Mouse (Mus musculus) ovary, postnatal 10 days (tissue): ENCODE data around the gene Pvr.
A peak's percentile ranks its signal among the peaks of the same experiment; 100 is the strongest.

Experiments
- DNase-seq: peaks from one replicate; pipeline ENCODE4 v3.0.0; 2022; ENCODE audit warnings: low spot score

The Pvr gene

DNA sequence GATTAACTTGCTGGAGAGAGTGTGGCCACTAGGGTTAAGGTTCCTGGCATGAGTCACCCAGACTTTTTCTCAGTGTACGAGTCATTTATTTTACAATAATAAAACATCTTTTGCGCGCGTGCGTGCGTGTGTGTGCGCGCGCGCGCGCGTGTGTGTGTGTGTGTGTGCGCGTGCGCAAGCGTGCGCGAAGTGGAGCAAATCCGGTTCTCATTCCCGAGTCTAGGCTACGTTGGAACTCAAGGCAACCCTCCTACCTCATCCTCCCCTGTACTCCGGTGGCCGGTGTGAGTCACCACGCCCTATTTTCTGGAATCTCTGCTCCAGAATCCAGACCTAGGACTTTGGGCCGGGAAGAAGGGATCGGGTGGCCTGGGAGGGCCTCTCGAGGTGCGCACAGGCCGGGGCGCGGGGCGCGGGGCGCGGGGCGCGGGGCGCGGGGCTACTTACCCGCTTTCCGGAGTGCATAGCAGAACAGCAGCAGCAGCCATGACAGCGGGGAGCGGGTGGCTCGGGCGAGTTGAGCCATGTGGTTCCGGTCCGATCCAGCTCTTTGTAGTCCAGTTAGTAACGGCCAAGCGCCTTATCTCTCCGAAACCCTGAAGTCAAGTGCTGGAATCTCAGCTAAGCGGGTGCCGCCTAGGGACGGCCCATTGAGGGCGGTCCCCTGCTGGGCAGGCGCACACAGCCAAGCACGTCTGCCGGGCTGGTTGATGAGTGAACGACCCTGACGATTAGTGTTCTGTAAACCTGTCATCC lies at the start of gene Pvr:
Gene Pvr, minus strand, starts transcription at position 655 of the 756 bp plus-strand sequence.
- DNase-seq = peak; percentile 44

DNA sequence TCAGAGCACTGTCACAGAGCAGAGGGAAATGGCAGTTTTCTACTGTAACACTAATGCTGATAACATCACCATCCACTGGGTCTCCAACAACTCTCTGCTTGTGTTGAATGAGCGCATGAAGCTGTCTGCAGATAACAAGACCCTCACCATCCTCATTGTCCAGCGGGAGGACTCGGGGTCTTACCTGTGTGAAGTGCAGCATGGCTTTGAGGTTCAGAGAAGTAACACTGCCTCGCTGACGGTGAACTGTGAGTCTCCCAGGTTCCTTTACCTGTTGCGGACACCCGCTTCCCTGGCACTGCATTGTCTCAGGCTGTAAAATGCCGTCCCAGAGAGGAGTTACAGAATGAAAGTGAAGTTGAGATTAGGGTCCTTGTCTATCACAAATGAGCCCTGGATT lies 49.2 kb upstream of the Pvr start:
- no peak for DNase-seq

GRCm38 (mm10) chr7:19969541-19970090 lies 48.7 kb upstream of the Pvr start:
- DNase-seq = no peak

- DNase-seq = no peak
Observed at GRCm38 (mm10) chr7:19969106-19969505, 48.1 kb upstream of the Pvr start.

GRCm38 (mm10) chr7:19964985-19965579 lies 44.1 kb upstream of the Pvr start, which contains the start of gene Ceacam20:
Gene Ceacam20 (plus strand): TSS chr7:19965412.
- DNase-seq = no peak

- DNase-seq = no peak
Observed at GRCm38 (mm10) chr7:19962423-19962822, 41.5 kb upstream of the Pvr start.

DNA sequence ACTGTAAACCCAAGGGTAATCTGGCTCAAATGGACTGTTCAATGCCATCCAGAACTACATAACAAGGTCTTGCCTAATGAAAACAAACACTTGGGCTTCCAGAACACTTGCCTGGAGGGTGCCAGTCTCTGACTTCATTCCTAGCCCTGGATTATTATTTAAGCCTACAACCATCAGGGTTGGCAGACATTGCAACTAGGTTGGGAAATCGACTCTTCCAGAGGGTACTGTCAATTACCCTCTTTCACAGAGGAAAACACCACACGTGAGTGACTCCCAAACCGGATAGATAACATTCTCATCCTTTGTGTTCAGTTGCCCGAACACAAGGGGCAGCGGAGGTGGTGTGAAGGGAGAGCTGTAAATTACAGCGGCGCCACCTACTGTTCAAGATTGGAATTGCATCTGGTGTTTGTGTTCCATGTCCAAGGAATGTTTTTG lies 35.4 kb upstream of the Pvr start:
- DNase-seq = peak; percentile 83

- no peak for DNase-seq
Observed at GRCm38 (mm10) chr7:19955861-19956260, 34.9 kb upstream of the Pvr start.

DNA sequence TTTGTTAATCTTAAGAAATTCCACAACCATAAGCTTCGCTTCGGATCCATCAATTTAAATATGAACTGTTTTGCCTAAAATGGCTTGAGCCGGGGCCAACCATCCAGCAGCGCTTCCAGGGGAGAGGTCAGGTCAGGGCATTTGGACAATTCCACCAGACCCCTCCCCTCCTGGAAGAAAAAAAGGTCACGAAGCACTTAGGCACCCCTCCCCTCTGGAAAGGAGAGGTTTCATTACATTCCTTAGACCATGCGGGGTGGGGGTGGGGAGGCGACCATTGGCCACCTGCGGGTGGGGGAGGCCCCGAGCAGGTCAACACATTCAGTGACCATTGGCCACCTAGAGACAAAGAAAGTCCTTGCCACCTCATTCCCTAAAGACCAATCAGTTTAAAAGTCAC lies 32.1 kb upstream of the Pvr start:
- DNase-seq = no peak

DNA sequence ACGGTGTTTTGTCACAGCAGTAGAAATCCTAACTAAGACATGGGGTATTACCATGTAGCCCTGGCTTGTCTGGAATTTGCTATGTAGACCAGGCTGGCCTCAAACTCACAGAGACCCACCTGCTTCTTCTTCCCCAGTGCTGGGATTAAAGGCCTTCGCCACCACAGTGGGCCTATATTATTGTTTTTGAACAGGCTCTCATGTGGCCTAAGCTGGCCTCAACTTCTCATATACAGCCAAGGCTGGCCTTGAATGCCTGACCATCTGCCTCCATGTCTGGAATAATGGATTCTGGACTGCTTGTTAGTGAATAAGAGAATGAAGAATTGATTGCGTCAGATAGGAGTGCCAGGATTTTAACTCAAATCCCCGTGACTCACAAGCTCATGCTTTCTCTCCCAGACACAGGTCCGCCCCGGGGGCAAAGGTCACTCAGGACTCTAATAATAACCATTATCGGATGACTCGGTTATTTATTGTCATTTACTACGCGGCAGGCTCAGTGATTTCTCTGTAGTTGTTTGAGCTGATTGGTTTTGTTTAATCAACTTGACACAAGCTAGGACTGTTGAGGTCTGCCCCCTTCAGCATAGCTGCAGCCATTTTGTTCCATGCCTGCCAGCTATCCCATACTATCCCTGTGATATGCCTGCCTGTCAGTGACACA lies 31.5 kb upstream of the Pvr start:
- no peak for DNase-seq

- no peak for DNase-seq
Observed at GRCm38 (mm10) chr7:19950589-19950988, 29.6 kb upstream of the Pvr start, which contains the start of gene Igsf23. Gene Igsf23 (minus strand): TSS chr7:19950756.

- no peak for DNase-seq
Observed at GRCm38 (mm10) chr7:19949996-19950395, 29.0 kb upstream of the Pvr start.

DNA sequence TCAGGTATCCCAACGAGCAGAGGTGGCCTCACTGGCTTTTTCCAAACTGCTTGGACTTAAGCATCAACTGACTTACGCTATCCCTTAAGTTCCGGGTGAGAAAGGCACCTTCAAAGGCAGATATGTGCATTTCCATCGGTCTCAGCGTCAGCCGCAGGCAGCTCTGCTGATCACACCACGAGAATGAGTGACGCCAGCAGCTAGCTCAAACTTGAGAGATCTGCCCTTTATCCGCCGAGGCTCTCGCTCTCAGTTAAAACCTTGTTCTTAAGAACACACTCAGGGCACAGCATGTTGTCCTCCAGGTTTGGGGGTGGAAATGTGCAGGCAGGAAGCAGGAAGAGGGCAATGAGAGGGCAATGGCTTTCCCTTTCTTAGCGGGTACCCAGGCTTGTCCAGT lies 28.0 kb upstream of the Pvr start:
- DNase-seq = no peak

DNA sequence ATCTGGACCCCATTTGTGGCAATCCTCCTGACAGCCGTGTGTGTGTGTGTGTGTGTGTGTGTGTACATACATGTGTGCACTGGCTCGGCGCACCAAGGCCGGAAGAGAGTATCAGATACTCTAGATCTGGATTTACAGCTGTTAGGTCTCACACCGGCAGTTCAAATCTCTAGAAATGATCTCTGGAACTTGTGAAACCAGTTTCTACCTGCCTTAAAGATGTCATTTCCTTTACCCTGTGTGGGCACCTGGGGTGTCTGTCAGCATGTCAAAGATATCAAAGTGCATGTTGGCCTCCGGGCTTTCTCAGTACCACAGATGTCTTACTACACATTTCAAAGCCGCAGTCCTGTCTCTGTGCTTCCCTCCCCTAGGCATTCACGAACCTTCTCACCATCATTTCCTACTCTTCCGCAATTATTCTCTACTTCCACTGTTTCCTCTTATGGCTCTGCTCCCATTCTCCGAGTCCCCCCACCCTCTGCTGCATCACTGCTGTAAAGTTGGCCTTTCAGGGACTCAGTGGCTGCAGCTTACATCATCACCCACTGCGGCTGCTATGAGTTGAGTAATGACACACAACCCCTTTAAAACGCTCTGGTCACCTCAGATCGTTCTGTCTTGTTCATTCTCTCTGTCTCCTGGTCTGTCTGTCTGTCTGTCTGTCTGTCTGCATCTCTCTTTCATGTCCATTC lies 25.0 kb upstream of the Pvr start:
- DNase-seq = no peak

DNA sequence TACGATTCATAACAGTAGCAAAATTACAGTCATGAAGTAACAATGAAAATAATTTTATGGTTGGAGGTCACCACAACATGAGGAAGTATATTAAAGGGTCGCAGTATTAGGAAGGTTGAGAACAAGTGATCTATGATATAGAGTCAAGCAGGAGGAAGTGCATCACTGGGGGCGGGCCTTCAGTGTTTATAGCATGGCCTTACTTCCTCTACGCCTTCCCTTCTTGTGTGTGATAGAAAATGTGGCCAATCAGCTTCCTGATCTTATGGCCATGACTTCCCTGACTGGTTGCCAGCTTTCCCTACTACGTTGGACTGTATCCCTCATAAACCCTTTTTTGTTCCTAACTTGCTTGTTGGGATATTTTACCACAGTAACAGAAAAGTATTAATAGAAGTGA lies 24.2 kb upstream of the Pvr start:
- no peak for DNase-seq

GRCm38 (mm10) chr7:19944709-19945108 lies 23.7 kb upstream of the Pvr start:
- no peak for DNase-seq

GRCm38 (mm10) chr7:19940256-19940655 lies 19.3 kb upstream of the Pvr start:
- no peak for DNase-seq

DNA sequence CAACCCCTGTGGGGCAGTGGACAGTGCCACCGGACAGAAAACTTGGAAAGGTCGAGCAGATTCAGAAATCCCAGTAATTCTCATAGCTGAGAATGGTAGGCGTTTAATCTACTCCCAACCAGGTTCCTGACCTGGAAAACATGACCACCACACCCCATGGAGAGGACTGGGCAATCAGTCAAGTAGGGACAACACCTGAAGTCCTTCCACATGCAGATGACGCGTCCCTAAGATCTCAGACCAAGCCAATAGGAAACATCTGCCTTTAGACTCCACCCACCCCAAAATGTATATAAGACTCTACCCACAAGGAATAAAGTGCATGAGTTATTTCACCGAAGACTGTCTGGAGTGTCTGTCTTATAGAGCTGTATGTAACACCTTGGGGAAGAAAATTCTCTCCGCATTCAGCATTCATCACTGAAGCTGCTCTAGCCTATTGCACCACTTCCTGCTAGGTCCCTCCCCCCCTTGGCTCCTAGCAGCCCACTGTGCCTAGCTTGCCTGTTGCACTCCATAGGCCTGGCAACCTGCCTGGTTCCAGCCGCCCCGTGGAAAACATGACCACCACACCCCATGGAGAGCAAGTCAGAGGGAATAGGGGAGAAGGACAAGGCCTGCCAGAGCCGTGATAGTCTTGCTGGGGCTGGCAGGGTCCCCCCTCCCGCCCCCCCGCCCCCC lies 18.7 kb upstream of the Pvr start:
- DNase-seq = peak; percentile 49

- no peak for DNase-seq
Observed at GRCm38 (mm10) chr7:19937229-19937821, 16.4 kb upstream of the Pvr start.

- no peak for DNase-seq
Observed at GRCm38 (mm10) chr7:19935961-19936360, 15.0 kb upstream of the Pvr start.

DNA sequence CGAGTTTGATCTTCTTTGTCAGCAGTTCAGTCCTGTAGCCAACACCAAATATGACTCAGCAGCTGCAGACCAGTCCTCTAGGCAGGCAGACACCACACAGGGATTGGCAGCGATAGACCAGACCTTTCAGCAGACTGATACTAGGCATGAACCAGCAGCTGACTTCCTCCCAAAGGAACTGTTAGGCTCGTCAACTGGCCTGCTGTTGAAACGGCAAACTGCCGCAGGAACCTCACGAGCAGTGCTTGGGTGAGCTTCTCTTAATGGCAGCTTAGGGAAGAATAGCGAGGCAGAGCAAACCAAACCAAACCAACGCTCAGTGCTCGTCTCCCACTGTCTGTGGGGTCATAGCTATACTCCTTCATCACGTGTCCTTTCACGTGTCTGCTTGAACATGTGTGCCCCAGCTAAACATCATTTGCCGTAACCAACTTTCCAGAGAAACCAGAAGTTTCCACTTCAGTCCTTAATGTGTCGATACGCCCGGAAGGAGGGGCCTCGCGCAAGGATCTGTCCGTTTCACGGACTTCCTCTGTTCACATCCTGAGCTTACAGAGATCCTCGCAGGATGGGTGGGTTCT lies 14.3 kb upstream of the Pvr start:
- no peak for DNase-seq
